Mouse (Mus musculus) stomach, postnatal 0 days (tissue): ENCODE measurements at regions not wholly inside any gene's neighbourhood (a gene's known extent, or its start where the extent isn't known, plus 50 kb on each side); places are given as distances from the start of the nearest gene placed in this dataset.

Experiments
- CTCF ChIP-seq: IDR thresholded peaks from 2 replicates; pipeline ENCODE4 v1.5.1; 2016; ENCODE audit warnings: antibody characterized with exemption, low read depth, mild to moderate bottlenecking, moderate library complexity
- EP300 ChIP-seq: optimal IDR thresholded peaks from 2 replicates; pipeline ENCODE3; 2016; ENCODE audit warnings: antibody characterized with exemption

DNA sequence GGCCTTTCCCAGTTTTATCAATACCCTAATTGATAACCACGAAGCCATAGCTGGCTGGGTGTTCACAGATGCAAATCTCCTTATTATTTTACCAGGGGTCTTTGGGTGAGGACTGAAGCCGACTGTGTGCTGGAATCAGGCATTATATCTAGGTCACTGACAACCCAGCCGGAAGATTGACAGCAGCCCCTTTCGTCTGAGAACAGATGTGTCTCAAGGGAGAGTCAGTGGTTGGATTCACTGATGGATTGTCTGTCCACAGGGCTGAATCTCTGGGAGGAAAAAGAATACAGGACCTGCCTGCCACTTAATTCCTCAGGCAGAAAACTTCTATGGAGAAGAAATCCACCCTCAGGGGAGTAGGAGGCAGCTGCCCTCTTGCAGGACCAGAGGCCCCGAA is 135.7 kb downstream of the Nhlrc3 start:
- TF ChIP-seq CTCF (no peak), EP300 (no peak)
